Mouse (Mus musculus): ENCODE measurements around the gene Art1. TPM values are rescaled to one million over a fixed set of nuclear protein-coding genes. Genes with fewer than 3 reads are reported as not detected.

Gene Art1
- polyA plus RNA-seq, 1 experiment from 2014 or later: 0.26 TPM

DNA sequence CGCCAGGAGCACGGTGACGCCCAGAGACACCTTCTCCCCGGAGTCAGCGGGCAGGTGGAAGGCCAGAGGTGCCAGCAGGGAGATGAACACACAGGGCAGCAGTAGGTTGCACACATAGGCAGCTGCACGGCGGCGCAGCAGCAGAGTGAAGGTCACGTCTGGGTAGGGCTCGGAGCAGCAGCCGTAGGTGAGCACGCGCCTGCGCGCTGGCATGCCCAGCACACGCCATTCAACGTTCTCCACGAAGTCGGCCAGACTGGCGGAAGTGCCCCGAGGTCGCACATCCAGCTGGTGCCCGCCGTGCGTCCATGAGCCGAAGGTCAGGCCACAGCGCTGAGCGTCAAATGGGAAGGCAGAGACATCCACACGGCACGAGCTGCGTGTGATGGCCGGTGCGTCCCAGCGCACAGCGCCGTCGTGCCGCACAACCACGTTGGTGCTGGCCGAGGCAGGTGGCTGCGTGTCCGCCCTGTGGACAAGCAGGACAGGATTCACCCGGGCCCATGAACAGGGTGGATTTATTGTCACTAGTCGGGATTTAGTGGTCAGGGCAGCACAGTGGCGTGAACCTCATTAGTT lies 11.7 kb downstream of the Art1 start:
- Histone ChIP-seq H3K27ac (no peak overlapping the region), H3K36me3 (peaks cover 5% of the 10 kb centered on the region), H3K4me2 (no peak overlapping the region), H3K27me3 (no peaks in the 10 kb centered on the region), H3K9me3 (no peaks in the 10 kb centered on the region), H3K4me3 (no peak overlapping the region), H3K9ac (no peak overlapping the region), H3K4me1 (replicated peaks) (no peaks in the 10 kb centered on the region)
- 84% methylated on average over 45 of the region's 45 CpGs for WGBS
- ATAC-seq (ENCODE audit: low FRiP score): no peak

DNA sequence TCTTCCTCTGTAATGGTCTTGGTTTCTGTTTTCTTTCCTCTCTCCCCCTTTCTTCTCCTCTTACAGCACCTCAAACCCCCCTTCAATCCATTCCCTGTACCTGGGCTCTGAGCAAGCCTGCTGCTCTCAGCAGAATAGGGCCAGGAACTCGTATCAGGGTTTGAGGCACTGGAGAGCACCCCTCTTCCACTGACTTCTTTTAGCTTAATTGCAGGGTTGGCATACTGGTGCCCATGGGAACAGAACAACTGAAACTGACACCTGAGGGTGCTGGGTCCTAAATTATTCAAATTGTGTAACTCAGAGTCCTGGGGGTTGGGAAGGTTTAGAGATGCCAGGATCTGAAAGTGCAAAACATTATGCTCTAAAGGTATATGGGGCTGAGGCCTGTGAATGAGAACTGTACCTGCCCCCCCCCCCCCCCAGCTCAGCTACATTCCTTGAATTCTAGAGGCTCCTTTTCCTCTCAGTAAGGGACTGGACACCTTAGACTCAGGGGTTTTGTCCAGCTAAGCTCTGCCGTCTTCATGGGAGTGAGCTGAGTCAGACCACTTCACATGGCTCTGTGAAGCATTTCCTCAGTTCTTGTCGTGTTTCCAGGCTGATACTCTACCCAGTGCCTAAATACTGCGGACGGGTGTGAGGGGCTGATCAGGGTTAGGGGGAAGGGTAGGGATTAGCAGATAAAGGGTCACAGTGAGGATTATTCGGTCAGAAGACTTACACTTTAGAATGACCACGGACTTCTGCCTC lies 15.2 kb downstream of the Art1 start, which contains the start of gene Chrna10:
Gene Chrna10, minus strand, starts transcription at position 250 of the 753 bp plus-strand sequence.
- ATAC-seq (ENCODE audit: low FRiP score): no peak
- H3K4me3 ChIP-seq: no peak within 1 kb of the TSS
- WGBS: 71% methylated on average over 7 of the region's 7 CpGs

DNA sequence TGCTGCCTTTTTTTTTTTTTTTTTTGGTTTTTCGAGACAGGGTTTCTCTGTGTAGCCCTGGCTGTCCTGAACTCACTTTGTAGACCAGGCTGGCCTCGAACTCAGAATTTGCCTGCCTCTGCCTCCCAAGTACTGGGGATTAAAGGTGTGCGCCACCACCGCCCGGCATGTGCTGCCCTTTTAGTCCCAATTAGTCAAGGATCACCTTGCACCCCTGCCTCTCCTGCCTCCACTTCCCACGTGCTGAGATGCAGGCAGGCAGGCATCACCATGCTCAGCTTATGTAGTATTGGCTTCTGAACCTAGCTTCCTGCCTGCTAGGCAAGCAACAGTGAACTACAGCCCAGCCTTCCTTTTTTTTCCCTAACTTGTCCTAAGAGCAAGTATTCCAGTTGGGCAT lies 15.8 kb downstream of the Art1 start:
- Histone ChIP-seq H3K27me3 (no peaks in the 10 kb centered on the region), H3K36me3 (peaks cover 46% of the 10 kb centered on the region), H3K27ac (no peak overlapping the region), H3K4me2 (no peak overlapping the region), H3K4me1 (replicated peaks) (no peaks in the 10 kb centered on the region), H3K4me3 (no peak overlapping the region), H3K9ac (no peak overlapping the region), H3K9me3 (no peaks in the 10 kb centered on the region)
- 80% methylated on average over 6 of the region's 6 CpGs for WGBS
- no peak for ATAC-seq (ENCODE audit: low FRiP score)

More for the DNA sequence above, 15.2 kb downstream of the Art1 start, which contains the start of gene Chrna10:
- H3K9ac ChIP-seq: no peak within 1 kb of the TSS
- no peaks in the 10 kb centered on the region for H3K4me1 ChIP-seq (replicated peaks)
- H3K27me3 ChIP-seq: no peaks in the 10 kb centered on the region
- H3K27ac ChIP-seq: no peak within 1 kb of the TSS
- H3K36me3 ChIP-seq: peaks cover 40% of the 10 kb centered on the region
- H3K4me2 ChIP-seq: no peak within 1 kb of the TSS
- H3K9me3 ChIP-seq: no peaks in the 10 kb centered on the region

DNA sequence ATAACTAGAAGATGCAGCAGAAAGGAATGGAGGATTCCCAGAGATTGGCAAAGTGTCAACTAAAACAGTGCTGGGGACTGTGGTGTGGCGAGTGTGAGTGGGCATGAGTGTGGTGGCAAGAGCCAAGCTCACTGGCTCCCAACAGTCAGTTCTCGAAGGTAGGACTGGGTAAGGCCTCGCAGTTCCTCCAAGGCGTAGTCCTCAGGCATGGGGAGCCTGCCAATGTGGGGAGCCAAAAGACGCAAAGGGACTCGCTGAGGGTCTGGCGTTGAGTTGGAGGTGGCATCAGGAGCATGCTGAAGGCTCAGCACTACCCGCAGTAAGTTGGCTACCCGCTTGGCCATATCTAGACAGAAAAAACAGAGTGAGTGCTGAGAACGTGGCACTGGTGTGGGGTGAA lies 18.8 kb downstream of the Art1 start:
- Histone ChIP-seq H3K4me2 (no peak overlapping the region), H3K4me3 (no peak overlapping the region), H3K4me1 (replicated peaks) (no peaks in the 10 kb centered on the region), H3K9me3 (no peaks in the 10 kb centered on the region), H3K27me3 (no peaks in the 10 kb centered on the region), H3K27ac (no peak overlapping the region), H3K36me3 (peaks cover 76% of the 10 kb centered on the region), H3K9ac (no peak overlapping the region)
- WGBS: over 99% methylated on average over 10 of the region's 10 CpGs
- ATAC-seq (ENCODE audit: low FRiP score): no peak

DNA sequence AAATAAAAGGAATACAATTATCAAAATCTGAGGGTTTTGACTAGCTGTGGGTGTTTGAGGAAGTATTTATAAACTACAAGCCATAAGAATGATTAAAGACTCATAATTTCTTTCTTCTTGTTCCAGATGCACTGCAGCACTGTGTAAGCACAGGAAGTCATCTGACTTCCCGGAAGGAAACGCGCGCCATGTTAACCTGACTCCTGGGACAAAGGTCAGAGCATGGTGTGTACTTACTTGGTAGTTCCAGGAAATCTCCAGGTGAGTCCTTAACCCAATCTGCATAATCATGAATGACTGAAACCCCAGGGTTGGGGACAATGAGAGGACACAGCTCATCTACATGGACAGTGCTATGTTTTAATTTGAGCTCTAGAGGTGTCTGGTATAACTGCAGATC lies 30.9 kb downstream of the Art1 start:
- H3K36me3 ChIP-seq: peaks cover 71% of the 10 kb centered on the region
- ATAC-seq (ENCODE audit: low FRiP score): no peak
- WGBS: 94% methylated on average over 4 of the region's 4 CpGs
- H3K9me3 ChIP-seq: no peaks in the 10 kb centered on the region
- H3K27me3 ChIP-seq: no peaks in the 10 kb centered on the region
- H3K27ac ChIP-seq: no peak overlapping the region
- H3K4me3 ChIP-seq: no peak overlapping the region
- H3K4me2 ChIP-seq: no peak overlapping the region
- H3K9ac ChIP-seq: no peak overlapping the region
- H3K4me1 ChIP-seq (replicated peaks): no peaks in the 10 kb centered on the region

DNA sequence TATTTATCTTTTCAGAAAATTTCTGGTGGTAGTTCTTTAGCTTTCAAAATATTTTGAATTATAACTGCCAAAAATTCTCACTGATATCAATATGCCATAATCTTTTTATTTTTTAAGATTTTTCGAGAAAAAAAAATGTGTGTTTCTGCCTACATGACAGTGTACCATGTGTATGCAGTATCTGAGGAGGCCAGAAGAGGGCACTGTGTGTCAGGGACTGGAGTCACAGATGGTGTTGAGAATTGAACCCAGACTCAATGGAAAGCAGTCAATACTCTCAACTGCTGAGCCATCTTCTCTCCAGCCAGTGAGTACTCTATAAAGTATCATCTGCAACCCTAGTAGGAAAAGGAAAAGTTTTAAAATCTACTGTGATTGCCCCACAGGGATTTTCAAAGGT lies 35.9 kb downstream of the Art1 start:
- 84% methylated on average over 1 of the region's 1 CpGs for WGBS
- Histone ChIP-seq H3K4me3 (no peak overlapping the region), H3K27me3 (no peaks in the 10 kb centered on the region), H3K27ac (no peak overlapping the region), H3K9ac (no peak overlapping the region), H3K4me2 (no peak overlapping the region), H3K9me3 (no peaks in the 10 kb centered on the region), H3K4me1 (replicated peaks) (no peaks in the 10 kb centered on the region), H3K36me3 (peaks cover 76% of the 10 kb centered on the region)
- ATAC-seq (ENCODE audit: low FRiP score): no peak

DNA sequence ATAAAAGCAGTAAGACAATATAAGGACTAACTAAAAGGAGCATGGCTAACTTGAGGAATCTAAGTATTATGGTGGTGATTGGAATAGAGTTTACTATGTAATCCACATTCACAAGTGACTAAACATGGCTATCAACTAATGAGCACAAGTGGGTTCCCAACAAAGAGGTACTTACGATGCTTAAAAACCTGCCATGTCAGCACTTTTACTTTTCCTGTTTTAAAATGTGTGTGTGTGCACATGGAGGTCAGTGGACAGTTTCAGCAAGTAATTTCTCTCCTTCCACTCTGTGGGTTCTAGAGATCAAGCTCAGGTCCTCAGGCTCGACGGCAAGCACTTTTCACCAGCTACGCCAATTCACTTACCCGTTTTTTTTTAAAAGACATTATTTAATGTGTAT lies 36.4 kb downstream of the Art1 start:
- Histone ChIP-seq H3K27me3 (no peaks in the 10 kb centered on the region), H3K4me3 (no peak overlapping the region), H3K36me3 (peaks cover 75% of the 10 kb centered on the region), H3K27ac (no peak overlapping the region), H3K9me3 (no peaks in the 10 kb centered on the region), H3K9ac (no peak overlapping the region), H3K4me2 (no peak overlapping the region), H3K4me1 (replicated peaks) (no peaks in the 10 kb centered on the region)
- no peak for ATAC-seq (ENCODE audit: low FRiP score)
- 99% methylated on average over 5 of the region's 5 CpGs for WGBS

DNA sequence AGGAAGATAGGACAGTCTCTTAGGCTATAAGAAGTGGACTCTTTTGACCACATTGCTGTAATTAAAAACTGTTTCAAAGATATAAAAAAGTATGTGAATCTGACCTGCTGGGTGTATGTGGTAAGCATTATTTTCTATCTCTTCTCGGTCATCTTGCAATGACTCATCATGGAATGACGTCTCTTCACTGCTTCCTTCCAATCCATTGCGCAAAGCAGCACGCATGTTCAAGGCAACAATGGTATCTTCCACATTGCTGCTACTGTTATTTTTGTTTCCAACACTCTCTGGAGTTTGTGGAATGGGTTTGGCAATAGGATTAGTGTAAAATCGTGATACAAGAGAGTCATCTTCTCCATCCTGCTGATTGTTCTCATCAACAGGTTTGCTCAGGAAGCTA lies 52.1 kb downstream of the Art1 start:
- 96% methylated on average over 5 of the region's 5 CpGs for WGBS
- Histone ChIP-seq H3K4me1 (replicated peaks) (no peaks in the 10 kb centered on the region), H3K9me3 (no peaks in the 10 kb centered on the region), H3K4me2 (no peak overlapping the region), H3K36me3 (peaks cover 55% of the 10 kb centered on the region), H3K27me3 (no peaks in the 10 kb centered on the region), H3K4me3 (no peak overlapping the region), H3K27ac (no peak overlapping the region), H3K9ac (no peak overlapping the region)
- ATAC-seq (ENCODE audit: low FRiP score): no peak

Other genes starting within 250 kb of the Art1 start
- 3.3 and 3.5 TPM in 2 replicates for gene Folr2, start 244.5 kb upstream of the Art1 start, polyA plus RNA-seq (2015; fragmentation: Nextera tagmentation; extraction: Ambion mirVana)
- gene Anapc15, start 238.0 kb upstream of the Art1 start, polyA plus RNA-seq (2015; fragmentation: Nextera tagmentation; extraction: Ambion mirVana): 83.1 and 93.3 TPM in 2 replicates
- 21.0 and 39.2 TPM in 2 replicates for gene Folr1, start 231.0 kb upstream of the Art1 start, polyA plus RNA-seq (2015; fragmentation: Nextera tagmentation; extraction: Ambion mirVana)
- gene Lamtor1, start 195.8 kb upstream of the Art1 start, polyA plus RNA-seq (2015; fragmentation: Nextera tagmentation; extraction: Ambion mirVana): 151 and 156 TPM in 2 replicates
- gene Tomt, start 195.4 kb upstream of the Art1 start, polyA plus RNA-seq (2015; fragmentation: Nextera tagmentation; extraction: Ambion mirVana): 0.40 and 0.48 TPM in 2 replicates
- gene Lrrc51, start 167.8 kb upstream of the Art1 start, polyA plus RNA-seq (2015; fragmentation: Nextera tagmentation; extraction: Ambion mirVana): 10.9 and 12.1 TPM in 2 replicates
- 50.8 and 53.3 TPM in 2 replicates for gene Numa1, start 167.6 kb upstream of the Art1 start, polyA plus RNA-seq (2015; fragmentation: Nextera tagmentation; extraction: Ambion mirVana)
- gene Il18bp, start 83.1 kb upstream of the Art1 start, polyA plus RNA-seq (2015; fragmentation: Nextera tagmentation; extraction: Ambion mirVana): 4.5 and 4.8 TPM in 2 replicates
- 31.2 and 32.8 TPM in 2 replicates for gene Rnf121, start 36.3 kb upstream of the Art1 start, polyA plus RNA-seq (2015; fragmentation: Nextera tagmentation; extraction: Ambion mirVana)
- gene Xndc1, start 36.2 kb upstream of the Art1 start, polyA plus RNA-seq (2015; fragmentation: Nextera tagmentation; extraction: Ambion mirVana): 28.0 and 28.8 TPM in 2 replicates
- 1.2 and 1.4 TPM in 2 replicates for gene Xntrpc, start 36.0 kb upstream of the Art1 start, polyA plus RNA-seq (2015; fragmentation: Nextera tagmentation; extraction: Ambion mirVana)
- gene Trpc2, start 18.6 kb upstream of the Art1 start, polyA plus RNA-seq (2015; fragmentation: Nextera tagmentation; extraction: Ambion mirVana): 0.25 and 0.49 TPM in 2 replicates
- 0.74 and 0.75 TPM in 2 replicates for gene Art5, start 7.7 kb downstream of the Art1 start, polyA plus RNA-seq (2015; fragmentation: Nextera tagmentation; extraction: Ambion mirVana)
- gene Chrna10, start 15.1 kb downstream of the Art1 start, polyA plus RNA-seq (2015; fragmentation: Nextera tagmentation; extraction: Ambion mirVana): not detected in 2 replicates
- gene Nup98, start 108.4 kb downstream of the Art1 start, polyA plus RNA-seq (2015; fragmentation: Nextera tagmentation; extraction: Ambion mirVana): 23.4 and 25.0 TPM in 2 replicates
- 48.0 and 53.0 TPM in 2 replicates for gene Pgap2, start 108.5 kb downstream of the Art1 start, polyA plus RNA-seq (2015; fragmentation: Nextera tagmentation; extraction: Ambion mirVana)
- gene Rhog, start 154.3 kb downstream of the Art1 start, polyA plus RNA-seq (2015; fragmentation: Nextera tagmentation; extraction: Ambion mirVana): 19.1 and 21.0 TPM in 2 replicates
- gene Stim1, start 166.1 kb downstream of the Art1 start, polyA plus RNA-seq (2015; fragmentation: Nextera tagmentation; extraction: Ambion mirVana): 9.6 and 9.9 TPM in 2 replicates